Mouse (Mus musculus) erythroid progenitor cell, adult 5-6 weeks (primary cell): ENCODE measurements around the gene P3h4. TPM values are rescaled to one million over a fixed set of nuclear protein-coding genes. Genes with fewer than 3 reads are reported as not detected.
"Not testable (repeated sequence)": the region's sequence is repeated elsewhere in the genome, so short reads cannot be mapped to it uniquely, and the experiment has no call there.

Source experiments
- ATAC-seq: replicated peaks from 2 replicates; pipeline ENCODE4 v1.8.0; 2016; ENCODE audit warnings: moderate number of reproducible peaks, mild to moderate bottlenecking, moderate TSS enrichment, inconsistent platforms; ENCODE audit not compliant: poor library complexity, low FRiP score, severe bottlenecking
- total RNA-seq, 2 experiments: library from RNA; stranded (forward) in 1 of 2; stranded (reverse) in 1 of 2; fragments of 150-400 nt in 1 of 2; fragments of 186-747, 209-891 nt in 1 of 2; gene quantifications; 2 replicates each; pipeline versions ENCODE4 v1.2.3 to v1.2.4; 2015 to 2017; ENCODE audit warnings: low replicate concordance in 2 of 2

Gene P3h4
- total RNA-seq, 2 experiments from 2014 or later, result not detected

- no peak for ATAC-seq
Observed at GRCm38 (mm10) chr11:100369822-100370221, 44.8 kb downstream of the P3h4 start.

GRCm38 (mm10) chr11:100369145-100369544 is 45.5 kb downstream of the P3h4 start:
- no peak for ATAC-seq

GRCm38 (mm10) chr11:100362979-100363562 is 51.6 kb downstream of the P3h4 start:
- peak; percentile 50 for ATAC-seq

- ATAC-seq, result peak; percentile 63; the same call in 1 of the 2 replicates
Observed at GRCm38 (mm10) chr11:100362209-100362978, 52.2 kb downstream of the P3h4 start.

- ATAC-seq, result not testable (repeated sequence)
Observed at GRCm38 (mm10) chr11:100361059-100361458, 53.6 kb downstream of the P3h4 start.

GRCm38 (mm10) chr11:100360175-100360574 is 54.5 kb downstream of the P3h4 start:
- no peak for ATAC-seq

Other genes starting within 250 kb of the P3h4 start
- not detected in 2 replicates for gene Krt9, start 221.6 kb downstream of the P3h4 start, total RNA-seq (2015; ENCODE audit: low replicate concordance)
- gene Krt9, start 221.6 kb downstream of the P3h4 start, total RNA-seq (2017; ENCODE audit: low replicate concordance), result not detected in 2 replicates
- not detected in 2 replicates for gene Krt14, start 207.3 kb downstream of the P3h4 start, total RNA-seq (2015; ENCODE audit: low replicate concordance)
- not detected in 2 replicates for gene Krt14, start 207.3 kb downstream of the P3h4 start, total RNA-seq (2017; ENCODE audit: low replicate concordance)
- not detected in 2 replicates for gene Krt16, start 165.9 kb downstream of the P3h4 start, total RNA-seq (2015; ENCODE audit: low replicate concordance)
- not detected in 2 replicates for gene Krt16, start 165.9 kb downstream of the P3h4 start, total RNA-seq (2017; ENCODE audit: low replicate concordance)
- not detected in 2 replicates for gene Krt17, start 153.8 kb downstream of the P3h4 start, total RNA-seq (2015; ENCODE audit: low replicate concordance)
- gene Krt17, start 153.8 kb downstream of the P3h4 start, total RNA-seq (2017; ENCODE audit: low replicate concordance), result not detected in 2 replicates
- not detected in 2 replicates for gene Krt42, start 145.0 kb downstream of the P3h4 start, total RNA-seq (2015; ENCODE audit: low replicate concordance)
- not detected in 2 replicates for gene Krt42, start 145.0 kb downstream of the P3h4 start, total RNA-seq (2017; ENCODE audit: low replicate concordance)
- 1,616 and 1,886 TPM in 2 replicates for gene Eif1, start 95.0 kb downstream of the P3h4 start, total RNA-seq (2015; ENCODE audit: low replicate concordance)
- 389 and 952 TPM in 2 replicates for gene Eif1, start 95.0 kb downstream of the P3h4 start, total RNA-seq (2017; ENCODE audit: low replicate concordance)
- gene Gast, start 80.4 kb downstream of the P3h4 start, total RNA-seq (2015; ENCODE audit: low replicate concordance), result not detected in 2 replicates
- not detected in 2 replicates for gene Gast, start 80.4 kb downstream of the P3h4 start, total RNA-seq (2017; ENCODE audit: low replicate concordance)
- gene Hap1, start 58.7 kb downstream of the P3h4 start, total RNA-seq (2015; ENCODE audit: low replicate concordance), result not detected in 2 replicates
- 0.13 TPM in 1 of 2 replicates, not detected in the other for gene Hap1, start 58.7 kb downstream of the P3h4 start, total RNA-seq (2017; ENCODE audit: low replicate concordance)
- 7.2 and 10.1 TPM in 2 replicates for gene Jup, start 17.1 kb downstream of the P3h4 start, total RNA-seq (2015; ENCODE audit: low replicate concordance)
- gene Jup, start 17.1 kb downstream of the P3h4 start, total RNA-seq (2017; ENCODE audit: low replicate concordance), result 1.9 and 5.5 TPM in 2 replicates
- gene Fkbp10, start 861 bp upstream of the P3h4 start, total RNA-seq (2015; ENCODE audit: low replicate concordance), result not detected in 2 replicates
- gene Fkbp10, start 861 bp upstream of the P3h4 start, total RNA-seq (2017; ENCODE audit: low replicate concordance), result not detected in 2 replicates
- 2.5 TPM in 2 replicates for gene Nt5c3b, start 27.0 kb upstream of the P3h4 start, total RNA-seq (2015; ENCODE audit: low replicate concordance)
- gene Nt5c3b, start 27.0 kb upstream of the P3h4 start, total RNA-seq (2017; ENCODE audit: low replicate concordance), result 0.26 TPM in 1 of 2 replicates, not detected in the other
- gene Klhl10, start 27.1 kb upstream of the P3h4 start, total RNA-seq (2015; ENCODE audit: low replicate concordance), result not detected in 2 replicates
- not detected in 2 replicates for gene Klhl10, start 27.1 kb upstream of the P3h4 start, total RNA-seq (2017; ENCODE audit: low replicate concordance)
- 2.5 and 5.0 TPM in 2 replicates for gene Klhl11, start 57.9 kb upstream of the P3h4 start, total RNA-seq (2015; ENCODE audit: low replicate concordance)
- 12.1 and 15.7 TPM in 2 replicates for gene Klhl11, start 57.9 kb upstream of the P3h4 start, total RNA-seq (2017; ENCODE audit: low replicate concordance)
- gene Acly, start 113.2 kb upstream of the P3h4 start, total RNA-seq (2015; ENCODE audit: low replicate concordance), result 17.6 and 38.2 TPM in 2 replicates
- 18.1 and 22.0 TPM in 2 replicates for gene Acly, start 113.2 kb upstream of the P3h4 start, total RNA-seq (2017; ENCODE audit: low replicate concordance)
- not detected in 2 replicates for gene Ttc25, start 130.8 kb upstream of the P3h4 start, total RNA-seq (2015; ENCODE audit: low replicate concordance)
- not detected in 2 replicates for gene Ttc25, start 130.8 kb upstream of the P3h4 start, total RNA-seq (2017; ENCODE audit: low replicate concordance)
- 3.6 and 23.1 TPM in 2 replicates for gene Cnp, start 160.1 kb upstream of the P3h4 start, total RNA-seq (2015; ENCODE audit: low replicate concordance)
- 14.1 and 14.4 TPM in 2 replicates for gene Cnp, start 160.1 kb upstream of the P3h4 start, total RNA-seq (2017; ENCODE audit: low replicate concordance)
- 17.2 and 18.0 TPM in 2 replicates for gene Nkiras2, start 204.4 kb upstream of the P3h4 start, total RNA-seq (2015; ENCODE audit: low replicate concordance)
- gene Nkiras2, start 204.4 kb upstream of the P3h4 start, total RNA-seq (2017; ENCODE audit: low replicate concordance), result 5.8 and 9.4 TPM in 2 replicates
- gene Dnajc7, start 205.3 kb upstream of the P3h4 start, total RNA-seq (2015; ENCODE audit: low replicate concordance), result 79.3 and 93.5 TPM in 2 replicates
- gene Dnajc7, start 205.3 kb upstream of the P3h4 start, total RNA-seq (2017; ENCODE audit: low replicate concordance), result 103 and 106 TPM in 2 replicates